Mouse (Mus musculus) embryonic facial prominence, embryonic 10.5 days (tissue): ENCODE results near the gene Hoxc6. TPM values are rescaled to one million over a fixed set of nuclear protein-coding genes. Genes with fewer than 3 reads are reported as not detected.

Source experiments
- DNase-seq: peaks from one replicate; pipeline ENCODE4 v3.0.0-alpha.2; 2017; ENCODE audit warnings: low spot score
- H3K27ac ChIP-seq: fragments of 300-500 bp; sonication (generic); replicated peaks from 2 replicates; pipeline ENCODE4 v1.5.1; 2016; ENCODE audit warnings: mild to moderate bottlenecking
- H3K27me3 ChIP-seq: fragments of 300-500 bp; sonication (generic); replicated peaks from 2 replicates; pipeline ENCODE4 v1.6.1; 2016; ENCODE audit warnings: low read depth, mild to moderate bottlenecking; ENCODE audit not compliant: poor library complexity, severe bottlenecking
- H3K36me3 ChIP-seq: fragments of 300-500 bp; sonication (generic); replicated peaks from 2 replicates; pipeline ENCODE4 v1.6.1; 2016; ENCODE audit warnings: mild to moderate bottlenecking, moderate library complexity
- H3K4me1 ChIP-seq: fragments of 300-500 bp; sonication (generic); 2 replicates; pipeline ENCODE4 v1.6.1; 2016
- H3K4me3 ChIP-seq: fragments of 300-500 bp; sonication (generic); 2 replicates; pipeline ENCODE4 v1.5.1; 2016; ENCODE audit warnings: mild to moderate bottlenecking, moderate library complexity
- H3K9me3 ChIP-seq: fragments of 300-500 bp; sonication (generic); 2 replicates; pipeline ENCODE4 v1.6.1; 2016; ENCODE audit warnings: mild to moderate bottlenecking
- WGBS: fragments of 180-500 bp; shearing (Covaris S2); methylation state at CpG from one replicate; pipeline ENCODE4 v1.1.7; 2016; 5-methylcytosine and 5-hydroxymethylcytosine counted together
- polyA plus RNA-seq: library from polyadenylated mRNA; unstranded; fragments of >200 nt; fragmentation: Nextera tagmentation; extraction: Ambion mirVana; gene quantifications from 2 replicates; pipeline ENCODE4 v1.2.1, GENCODE M21; 2016

Hoxc6 gene
- polyA plus RNA-seq, 1 experiment from 2014 or later = not detected

GRCm38 (mm10) chr15:103013238-103013984 is 15.4 kb downstream of the Hoxc6 start:
- Histone ChIP-seq H3K27ac (no peak overlapping the region), H3K4me3 (no peak overlapping the region), H3K9me3 (no peaks in the 10 kb centered on the region), H3K36me3 (no peaks in the 10 kb centered on the region), H3K4me1 (peaks cover 4% of the 10 kb centered on the region), H3K27me3 (peaks cover 100% of the 10 kb centered on the region)
- peak; percentile 62 for DNase-seq
- 2% methylated on average over 17 of the region's 17 CpGs for WGBS

GRCm38 (mm10) chr15:103014166-103015008 is 16.3 kb downstream of the Hoxc6 start:
- peak overlapping the region; percentile 28; the same call in 1 of the 2 replicates for H3K4me3 ChIP-seq
- peaks cover 4% of the 10 kb centered on the region for H3K4me1 ChIP-seq
- H3K27me3 ChIP-seq = peaks cover 100% of the 10 kb centered on the region
- H3K27ac ChIP-seq = no peak overlapping the region
- no peaks in the 10 kb centered on the region for H3K36me3 ChIP-seq
- DNase-seq = peak; percentile 71
- WGBS = under 1% methylated on average over 57 of the region's 57 CpGs
- no peaks in the 10 kb centered on the region for H3K9me3 ChIP-seq

- Histone ChIP-seq H3K36me3 (no peaks in the 10 kb centered on the region), H3K27me3 (peaks cover 100% of the 10 kb centered on the region), H3K4me1 (peaks cover 4% of the 10 kb centered on the region), H3K27ac (no peak overlapping the region), H3K4me3 (peak overlapping the region; percentile 28; the same call in 1 of the 2 replicates), H3K9me3 (no peaks in the 10 kb centered on the region)
- DNase-seq = no peak
- under 1% methylated on average over 28 of the region's 28 CpGs for WGBS
Observed at GRCm38 (mm10) chr15:103015009-103015399, 16.9 kb downstream of the Hoxc6 start.

GRCm38 (mm10) chr15:103015406-103016166 is 17.5 kb downstream of the Hoxc6 start:
- Histone ChIP-seq H3K9me3 (no peaks in the 10 kb centered on the region), H3K36me3 (no peaks in the 10 kb centered on the region), H3K27me3 (peaks cover 100% of the 10 kb centered on the region), H3K4me1 (peaks cover 4% of the 10 kb centered on the region), H3K27ac (no peak overlapping the region), H3K4me3 (no peak overlapping the region)
- no peak for DNase-seq
- under 1% methylated on average over 19 of the region's 19 CpGs for WGBS

- WGBS = 5% methylated on average over 9 of the region's 9 CpGs
- Histone ChIP-seq H3K4me1 (peaks cover 4% of the 10 kb centered on the region), H3K27ac (no peak within 1 kb of the TSS), H3K36me3 (no peaks in the 10 kb centered on the region), H3K4me3 (no peak within 1 kb of the TSS), H3K9me3 (no peaks in the 10 kb centered on the region), H3K27me3 (peaks cover 100% of the 10 kb centered on the region)
- no peak for DNase-seq
Observed at GRCm38 (mm10) chr15:103018636-103019035, 20.6 kb downstream of the Hoxc6 start, which contains the start of gene Hoxc4. Gene Hoxc4 (plus strand): TSS chr15:103018934.

GRCm38 (mm10) chr15:103020899-103021418 is 22.9 kb downstream of the Hoxc6 start:
- peaks cover 100% of the 10 kb centered on the region for H3K27me3 ChIP-seq
- no peaks in the 10 kb centered on the region for H3K36me3 ChIP-seq
- no peak overlapping the region for H3K27ac ChIP-seq
- H3K4me1 ChIP-seq = no peaks in the 10 kb centered on the region
- 1% methylated on average over 8 of the region's 8 CpGs for WGBS
- no peak for DNase-seq
- H3K4me3 ChIP-seq = no peak overlapping the region
- no peaks in the 10 kb centered on the region for H3K9me3 ChIP-seq

DNA sequence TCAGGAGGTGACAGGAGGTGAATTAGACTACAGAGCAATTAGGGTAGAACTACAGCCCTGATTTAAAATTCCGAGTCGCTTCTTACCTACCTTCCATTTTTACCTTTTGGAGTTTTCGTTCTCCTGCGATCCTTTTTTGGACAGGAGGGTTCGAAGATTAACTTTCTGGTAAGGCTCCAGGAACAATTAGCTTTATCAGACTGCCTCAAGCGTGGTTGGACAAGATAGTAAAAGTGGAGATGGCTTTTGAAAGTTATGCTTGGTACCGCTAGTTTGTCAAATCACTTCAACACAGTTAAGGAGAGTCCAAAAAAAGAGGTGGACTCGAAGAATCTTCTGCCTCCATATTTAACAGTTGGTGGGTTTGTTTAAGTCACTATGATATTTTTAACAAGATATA is 23.5 kb downstream of the Hoxc6 start:
- no peak for DNase-seq
- no peaks in the 10 kb centered on the region for H3K9me3 ChIP-seq
- H3K36me3 ChIP-seq = no peaks in the 10 kb centered on the region
- peaks cover 100% of the 10 kb centered on the region for H3K27me3 ChIP-seq
- H3K4me3 ChIP-seq = no peak overlapping the region
- 7% methylated on average over 8 of the region's 8 CpGs for WGBS
- H3K27ac ChIP-seq = no peak overlapping the region
- no peaks in the 10 kb centered on the region for H3K4me1 ChIP-seq

DNA sequence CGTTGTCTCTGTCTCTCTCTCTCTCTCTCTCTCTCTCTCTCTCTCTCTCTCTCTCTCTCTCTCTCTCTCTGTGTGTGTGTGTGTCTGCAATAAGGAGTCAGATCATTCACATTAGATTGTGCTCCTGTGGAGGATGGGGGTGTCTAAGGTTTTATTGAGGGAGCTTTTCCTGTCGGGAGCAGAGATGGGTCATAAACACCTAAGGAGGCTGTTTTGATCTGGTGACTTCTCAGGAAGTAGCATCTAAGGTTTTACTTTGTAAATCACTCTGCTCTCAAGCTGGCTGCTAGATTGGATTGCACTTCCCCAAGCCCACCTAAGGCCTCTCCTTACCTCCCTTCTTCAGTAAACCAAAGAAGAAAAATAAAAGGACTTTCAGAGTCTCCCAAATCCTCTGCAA is 26.1 kb downstream of the Hoxc6 start:
- H3K4me1 ChIP-seq = no peaks in the 10 kb centered on the region
- no peaks in the 10 kb centered on the region for H3K36me3 ChIP-seq
- H3K27me3 ChIP-seq = peaks cover 100% of the 10 kb centered on the region
- no peaks in the 10 kb centered on the region for H3K9me3 ChIP-seq
- DNase-seq = no peak
- no peak overlapping the region for H3K27ac ChIP-seq
- 1% methylated on average over 2 of the region's 2 CpGs for WGBS
- no peak overlapping the region for H3K4me3 ChIP-seq

- Histone ChIP-seq H3K27ac (no peak overlapping the region), H3K9me3 (no peaks in the 10 kb centered on the region), H3K27me3 (peaks cover 100% of the 10 kb centered on the region), H3K4me1 (no peaks in the 10 kb centered on the region), H3K36me3 (no peaks in the 10 kb centered on the region), H3K4me3 (no peak overlapping the region)
- DNase-seq = peak; percentile 53
- under 1% methylated on average over 43 of the region's 43 CpGs for WGBS
Observed at GRCm38 (mm10) chr15:103027266-103028235, 29.5 kb downstream of the Hoxc6 start.

DNA sequence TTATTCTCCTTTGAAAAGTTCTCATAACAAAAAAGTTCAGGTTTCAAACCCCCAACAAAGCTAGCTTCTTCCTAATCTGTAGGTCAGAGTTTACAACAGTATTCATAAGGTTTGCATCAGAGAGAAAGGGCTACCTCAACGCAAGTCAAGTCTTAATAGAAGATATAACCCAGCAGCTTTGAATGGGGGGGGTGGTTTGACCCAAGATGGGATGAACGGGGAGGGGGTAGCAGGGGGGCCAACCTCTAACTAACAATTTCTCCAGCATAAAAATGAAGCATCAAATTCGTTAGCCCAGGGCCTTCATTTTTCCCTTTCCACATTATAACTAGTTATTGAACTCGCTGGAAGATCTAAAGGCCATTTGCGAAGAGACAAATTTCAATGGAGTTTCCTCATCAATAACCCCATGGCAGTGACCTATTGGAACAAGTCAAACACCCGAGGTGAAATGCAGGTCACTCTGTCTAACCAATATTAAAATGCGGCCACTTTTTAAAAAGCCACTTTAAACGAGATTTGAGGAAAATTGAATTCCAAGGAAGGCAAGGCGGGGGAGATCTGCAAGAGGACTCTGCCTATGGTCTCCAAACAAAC is 31.0 kb downstream of the Hoxc6 start:
- Histone ChIP-seq H3K9me3 (no peaks in the 10 kb centered on the region), H3K27ac (no peak overlapping the region), H3K4me1 (peaks cover under 1% of the 10 kb centered on the region; the same call in 1 of the 2 replicates), H3K36me3 (no peaks in the 10 kb centered on the region), H3K27me3 (peaks cover 100% of the 10 kb centered on the region), H3K4me3 (no peak overlapping the region)
- 8% methylated on average over 9 of the region's 9 CpGs for WGBS
- peak; percentile 17 for DNase-seq

DNA sequence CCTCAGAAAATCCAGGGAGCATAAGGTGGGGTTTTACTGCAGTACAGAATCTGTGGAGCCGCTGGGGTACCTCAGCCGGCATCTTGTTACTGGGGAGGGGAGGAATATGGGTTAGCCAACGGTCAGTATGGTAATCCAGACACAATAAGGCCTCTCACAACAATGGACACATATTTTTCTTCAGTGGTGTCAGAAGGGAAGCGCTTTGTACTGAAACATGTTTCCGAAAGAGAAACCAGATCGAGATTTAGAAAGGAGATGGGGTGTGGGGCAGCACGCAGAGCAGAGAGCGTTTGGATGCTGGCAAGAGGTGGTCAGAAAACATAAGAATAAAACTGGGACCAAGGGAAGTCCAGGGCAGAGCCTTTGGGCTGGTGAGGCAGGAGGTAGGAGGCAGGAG is 32.1 kb downstream of the Hoxc6 start:
- DNase-seq = peak; percentile 24
- H3K27ac ChIP-seq = no peak overlapping the region
- H3K4me1 ChIP-seq = peaks cover 5% of the 10 kb centered on the region; the same call in 1 of the 2 replicates
- WGBS = 2% methylated on average over 8 of the region's 8 CpGs
- H3K4me3 ChIP-seq = no peak overlapping the region
- no peaks in the 10 kb centered on the region for H3K36me3 ChIP-seq
- H3K9me3 ChIP-seq = no peaks in the 10 kb centered on the region
- H3K27me3 ChIP-seq = peaks cover 100% of the 10 kb centered on the region
